Mouse (Mus musculus): ENCODE data around the gene Amy2a4. TPM values are rescaled to one million over a fixed set of nuclear protein-coding genes. Genes with fewer than 3 reads are reported as not detected.
"Not testable (repeated sequence)": the region's sequence is repeated elsewhere in the genome, so short reads cannot be mapped to it uniquely, and the experiment has no call there.

Gene Amy2a4
- total RNA-seq (2021): not detected in 2 replicates
- long read RNA-seq: 0 reads

DNA sequence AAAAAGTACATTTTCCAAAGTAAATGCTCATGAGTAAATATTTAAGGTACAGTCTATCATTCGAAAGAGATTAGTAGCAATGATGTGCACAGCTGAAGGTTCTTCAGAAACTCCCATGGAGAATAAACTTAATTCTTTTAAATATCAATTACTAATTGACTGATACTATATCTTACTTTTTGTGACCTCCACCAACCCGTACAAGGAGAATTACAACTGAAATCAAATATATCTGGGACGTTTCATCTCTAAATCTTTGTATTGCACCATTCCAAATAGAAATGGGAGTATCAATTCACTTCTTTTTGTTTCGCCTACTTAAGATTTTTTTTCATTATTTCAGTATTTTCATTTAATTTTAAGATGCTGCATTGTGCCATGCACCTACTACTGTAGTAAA is at the start of gene Amy2a4:
Gene Amy2a4 (minus strand): TSS at position 101 of the 400 bp plus-strand sequence.
- DNase-seq: not testable (repeated sequence)

DNA sequence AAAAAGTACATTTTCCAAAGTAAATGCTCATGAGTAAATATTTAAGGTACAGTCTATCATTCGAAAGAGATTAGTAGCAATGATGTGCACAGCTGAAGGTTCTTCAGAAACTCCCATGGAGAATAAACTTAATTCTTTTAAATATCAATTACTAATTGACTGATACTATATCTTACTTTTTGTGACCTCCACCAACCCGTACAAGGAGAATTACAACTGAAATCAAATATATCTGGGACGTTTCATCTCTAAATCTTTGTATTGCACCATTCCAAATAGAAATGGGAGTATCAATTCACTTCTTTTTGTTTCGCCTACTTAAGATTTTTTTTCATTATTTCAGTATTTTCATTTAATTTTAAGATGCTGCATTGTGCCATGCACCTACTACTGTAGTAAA is 32.7 kb upstream of the Amy2a4 start, which contains the start of gene Amy2a3:
Gene Amy2a3 (minus strand): TSS at position 101 of the 400 bp plus-strand sequence.
- not testable (repeated sequence) for DNase-seq

- DNase-seq: not testable (repeated sequence)
Observed at GRCm38 (mm10) chr3:113312937-113313336, 21.7 kb upstream of the Amy2a4 start.

- DNase-seq: not testable (repeated sequence)
Observed at GRCm38 (mm10) chr3:113280285-113280684, 11.0 kb downstream of the Amy2a4 start.

- not testable (repeated sequence) for DNase-seq
Observed at GRCm38 (mm10) chr3:113279586-113279985, 11.7 kb downstream of the Amy2a4 start.

DNA sequence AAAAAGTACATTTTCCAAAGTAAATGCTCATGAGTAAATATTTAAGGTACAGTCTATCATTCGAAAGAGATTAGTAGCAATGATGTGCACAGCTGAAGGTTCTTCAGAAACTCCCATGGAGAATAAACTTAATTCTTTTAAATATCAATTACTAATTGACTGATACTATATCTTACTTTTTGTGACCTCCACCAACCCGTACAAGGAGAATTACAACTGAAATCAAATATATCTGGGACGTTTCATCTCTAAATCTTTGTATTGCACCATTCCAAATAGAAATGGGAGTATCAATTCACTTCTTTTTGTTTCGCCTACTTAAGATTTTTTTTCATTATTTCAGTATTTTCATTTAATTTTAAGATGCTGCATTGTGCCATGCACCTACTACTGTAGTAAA is 32.5 kb downstream of the Amy2a4 start, which contains the start of gene Amy2a5:
Gene Amy2a5 (minus strand): TSS at position 101 of the 400 bp plus-strand sequence.
- DNase-seq: not testable (repeated sequence)

Other genes starting within 250 kb of the Amy2a4 start
- 0.33 and 0.36 TPM in 2 replicates for gene Amy2a5, start 32.6 kb downstream of the Amy2a4 start, total RNA-seq (2021)
- not detected in 2 replicates for gene Amy2a3, start 32.6 kb upstream of the Amy2a4 start, total RNA-seq (2021)
- gene Amy2a2, start 65.2 kb upstream of the Amy2a4 start, total RNA-seq (2021): not detected in 2 replicates
- gene Amy2a1, start 241.0 kb upstream of the Amy2a4 start, total RNA-seq (2021): not detected in 2 replicates

All from adrenal gland, postnatal 25 days (tissue).